Mouse (Mus musculus): ENCODE data around the gene Arhgef25. TPM values are rescaled to one million over a fixed set of nuclear protein-coding genes. Genes with fewer than 3 reads are reported as not detected.
"Not testable (repeated sequence)": the region's sequence is repeated elsewhere in the genome, so short reads cannot be mapped to it uniquely, and the experiment has no call there.

Gene Arhgef25
- polyA plus RNA-seq, 1 experiment from 2014 or later: 24.2 TPM

- no peak overlapping the region for H3K4me2 ChIP-seq (ENCODE audit: low read depth, low read length)
- H3K9me3 ChIP-seq (ENCODE audit: control insufficient read depth, low read length): no peaks in the 10 kb centered on the region
- no peak for ATAC-seq (ENCODE audit: low read depth)
- H3K4me1 ChIP-seq (ENCODE audit: control insufficient read depth, insufficient read depth, low read length): no peaks in the 10 kb centered on the region
- no peak overlapping the region for H3K9ac ChIP-seq (replicated peaks; ENCODE audit: low read depth, low read length)
- no peak overlapping the region for H3K4me3 ChIP-seq (ENCODE audit: low read depth, low read length)
- WGBS: 83% methylated on average over 4 of the region's 4 CpGs
- no peak overlapping the region for H3K27ac ChIP-seq (ENCODE audit: low read depth, low read length)
- no peaks in the 10 kb centered on the region for H3K27me3 ChIP-seq (ENCODE audit: control insufficient read depth, insufficient read depth, low read length)
- no peaks in the 10 kb centered on the region for H3K36me3 ChIP-seq (ENCODE audit: control insufficient read depth, insufficient read depth, low read length)
Measured at GRCm38 (mm10) chr10:127136510-127136909, 53.4 kb downstream of the Arhgef25 start.

- 60% methylated on average over 8 of the region's 8 CpGs for WGBS
- no peak for ATAC-seq (ENCODE audit: low read depth)
- H3K27me3 ChIP-seq (ENCODE audit: control insufficient read depth, insufficient read depth, low read length): no peaks in the 10 kb centered on the region
Measured at GRCm38 (mm10) chr10:127135118-127135836, 54.6 kb downstream of the Arhgef25 start.

GRCm38 (mm10) chr10:127134394-127135035, 55.4 kb downstream of the Arhgef25 start:
- ATAC-seq (ENCODE audit: low read depth); H3K27ac ChIP-seq (ENCODE audit: low read depth, low read length); H3K27me3 ChIP-seq (ENCODE audit: control insufficient read depth, insufficient read depth, low read length); H3K9me3 ChIP-seq (ENCODE audit: control insufficient read depth, low read length); H3K4me3 ChIP-seq (ENCODE audit: low read depth, low read length); H3K4me2 ChIP-seq (ENCODE audit: low read depth, low read length); H3K4me1 ChIP-seq (ENCODE audit: control insufficient read depth, insufficient read depth, low read length); H3K36me3 ChIP-seq (ENCODE audit: control insufficient read depth, insufficient read depth, low read length); H3K9ac ChIP-seq (replicated peaks; ENCODE audit: low read depth, low read length): not testable (repeated sequence)
- WGBS: 87% methylated on average over 3 of the region's 3 CpGs

More at GRCm38 (mm10) chr10:127135118-127135836, 54.6 kb downstream of the Arhgef25 start:
- no peak overlapping the region for H3K9ac ChIP-seq (replicated peaks; ENCODE audit: low read depth, low read length)
- H3K4me1 ChIP-seq (ENCODE audit: control insufficient read depth, insufficient read depth, low read length): no peaks in the 10 kb centered on the region
- H3K9me3 ChIP-seq (ENCODE audit: control insufficient read depth, low read length): no peaks in the 10 kb centered on the region
- H3K27ac ChIP-seq (ENCODE audit: low read depth, low read length): no peak overlapping the region
- H3K36me3 ChIP-seq (ENCODE audit: control insufficient read depth, insufficient read depth, low read length): no peaks in the 10 kb centered on the region
- no peak overlapping the region for H3K4me2 ChIP-seq (ENCODE audit: low read depth, low read length)
- no peak overlapping the region for H3K4me3 ChIP-seq (ENCODE audit: low read depth, low read length)

Other genes starting within 250 kb of the Arhgef25 start
- 15.1 and 27.9 TPM in 2 replicates for gene Ctdsp2, start 211.4 kb downstream of the Arhgef25 start, polyA plus RNA-seq (2014; fragmentation: Nextera tagmentation; extraction: Ambion mirVana)
- gene Avil, start 189.4 kb downstream of the Arhgef25 start, polyA plus RNA-seq (2014; fragmentation: Nextera tagmentation; extraction: Ambion mirVana): 0.15 and 27.1 TPM in 2 replicates
- 60.1 and 64.6 TPM in 2 replicates for gene Tsfm, start 159.2 kb downstream of the Arhgef25 start, polyA plus RNA-seq (2014; fragmentation: Nextera tagmentation; extraction: Ambion mirVana)
- 24.1 and 24.6 TPM in 2 replicates for gene Mettl1, start 148.7 kb downstream of the Arhgef25 start, polyA plus RNA-seq (2014; fragmentation: Nextera tagmentation; extraction: Ambion mirVana)
- 0.15 and 0.21 TPM in 2 replicates for gene Eef1akmt3, start 148.6 kb downstream of the Arhgef25 start, polyA plus RNA-seq (2014; fragmentation: Nextera tagmentation; extraction: Ambion mirVana)
- 0.14 TPM in 1 of 2 replicates, not detected in the other for gene Cyp27b1, start 141.8 kb downstream of the Arhgef25 start, polyA plus RNA-seq (2014; fragmentation: Nextera tagmentation; extraction: Ambion mirVana)
- 9.7 and 13.2 TPM in 2 replicates for gene March9, start 129.9 kb downstream of the Arhgef25 start, polyA plus RNA-seq (2014; fragmentation: Nextera tagmentation; extraction: Ambion mirVana)
- gene Cdk4, start 126.5 kb downstream of the Arhgef25 start, polyA plus RNA-seq (2014; fragmentation: Nextera tagmentation; extraction: Ambion mirVana): 657 and 756 TPM in 2 replicates
- 91.1 and 93.6 TPM in 2 replicates for gene Tspan31, start 119.8 kb downstream of the Arhgef25 start, polyA plus RNA-seq (2014; fragmentation: Nextera tagmentation; extraction: Ambion mirVana)
- 4.7 and 10.6 TPM in 2 replicates for gene Agap2, start 114.8 kb downstream of the Arhgef25 start, polyA plus RNA-seq (2014; fragmentation: Nextera tagmentation; extraction: Ambion mirVana)
- gene Os9, start 69.0 kb downstream of the Arhgef25 start, polyA plus RNA-seq (2014; fragmentation: Nextera tagmentation; extraction: Ambion mirVana): 65.7 and 92.8 TPM in 2 replicates
- gene B4galnt1, start 24.9 kb downstream of the Arhgef25 start, polyA plus RNA-seq (2014; fragmentation: Nextera tagmentation; extraction: Ambion mirVana): 79.3 and 93.4 TPM in 2 replicates
- gene Slc26a10, start 9.4 kb downstream of the Arhgef25 start, polyA plus RNA-seq (2014; fragmentation: Nextera tagmentation; extraction: Ambion mirVana): 0.80 and 1.3 TPM in 2 replicates
- 224 and 231 TPM in 2 replicates for gene Dtx3, start 5.6 kb upstream of the Arhgef25 start, polyA plus RNA-seq (2014; fragmentation: Nextera tagmentation; extraction: Ambion mirVana)
- 15.5 and 18.1 TPM in 2 replicates for gene Pip4k2c, start 21.5 kb upstream of the Arhgef25 start, polyA plus RNA-seq (2014; fragmentation: Nextera tagmentation; extraction: Ambion mirVana)
- 117 and 147 TPM in 2 replicates for gene Kif5a, start 73.3 kb upstream of the Arhgef25 start, polyA plus RNA-seq (2014; fragmentation: Nextera tagmentation; extraction: Ambion mirVana)
- gene Dctn2, start 76.3 kb upstream of the Arhgef25 start, polyA plus RNA-seq (2014; fragmentation: Nextera tagmentation; extraction: Ambion mirVana): 298 and 305 TPM in 2 replicates
- gene Mbd6, start 98.9 kb upstream of the Arhgef25 start, polyA plus RNA-seq (2014; fragmentation: Nextera tagmentation; extraction: Ambion mirVana): 16.1 and 17.4 TPM in 2 replicates
- gene Mars, start 121.7 kb upstream of the Arhgef25 start, polyA plus RNA-seq (2014; fragmentation: Nextera tagmentation; extraction: Ambion mirVana): 117 and 123 TPM in 2 replicates
- 0.42 and 1.1 TPM in 2 replicates for gene Arhgap9, start 131.9 kb upstream of the Arhgef25 start, polyA plus RNA-seq (2014; fragmentation: Nextera tagmentation; extraction: Ambion mirVana)
- gene Gli1, start 151.9 kb upstream of the Arhgef25 start, polyA plus RNA-seq (2014; fragmentation: Nextera tagmentation; extraction: Ambion mirVana): 0.87 and 1.5 TPM in 2 replicates
- 0.05 and 0.09 TPM in 2 replicates for gene Inhbe, start 164.3 kb upstream of the Arhgef25 start, polyA plus RNA-seq (2014; fragmentation: Nextera tagmentation; extraction: Ambion mirVana)
- not detected in 2 replicates for gene Inhbc, start 180.3 kb upstream of the Arhgef25 start, polyA plus RNA-seq (2014; fragmentation: Nextera tagmentation; extraction: Ambion mirVana)
- gene R3hdm2, start 190.2 kb upstream of the Arhgef25 start, polyA plus RNA-seq (2014; fragmentation: Nextera tagmentation; extraction: Ambion mirVana): 35.9 and 36.2 TPM in 2 replicates